In the genomic region with DNA sequence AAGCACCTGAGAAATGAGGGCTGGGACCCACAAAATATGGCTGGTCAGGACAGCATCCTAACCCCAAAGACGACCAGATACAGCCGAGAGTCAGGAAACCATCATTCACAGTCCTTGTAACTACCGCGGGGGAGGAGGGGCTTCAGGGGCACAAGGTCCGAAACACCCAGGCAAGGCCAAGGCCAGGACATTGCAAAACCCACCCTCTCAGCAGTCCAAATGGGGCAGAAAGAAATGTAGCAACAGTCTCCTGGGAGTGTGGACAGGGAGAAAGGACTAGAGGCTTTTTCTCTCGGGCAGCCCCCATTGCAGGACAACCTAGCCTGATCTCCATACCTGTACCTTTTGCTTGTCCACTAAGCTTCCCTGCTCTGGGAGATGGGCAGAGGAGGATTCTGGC, we compare ENCODE assay signal across 8 mouse cellular contexts. TPM values are rescaled to one million over a fixed set of nuclear protein-coding genes. Genes with fewer than 3 reads are reported as not detected.
A peak's percentile ranks its signal among the peaks of the same experiment; 100 is the strongest.
DNase-seq lines count a peak whose midpoint lies in the region; ATAC-seq and TF ChIP-seq lines count a peak whose summit lies in the region.

No protein-coding gene starts in this region.

- H3K27ac ChIP-seq in kidney, adult 2 months (ENCODE audit: insufficient read depth, low read depth, low read length) = peak overlapping the region; percentile 79
- no peak overlapping the region for H3K27ac ChIP-seq in hindbrain, embryonic 12.5 days
- H3K27ac ChIP-seq in midbrain, embryonic 11.5 days (ENCODE audit: low read depth, low read length) = no peak overlapping the region

- H3K9me3 ChIP-seq in hindbrain, embryonic 12.5 days (replicated peaks) = no peaks in the 10 kb centered on the region
- no peaks in the 10 kb centered on the region for H3K9me3 ChIP-seq in midbrain, embryonic 11.5 days (ENCODE audit: control insufficient read depth, low read length)

- H3K9ac ChIP-seq in hindbrain, embryonic 12.5 days = peak overlapping the region; percentile 66
- H3K9ac ChIP-seq in midbrain, embryonic 11.5 days (ENCODE audit: low read length) = no peak overlapping the region; the same call in 1 of the 2 replicates

- H3K27me3 ChIP-seq in kidney, adult 2 months (replicated peaks; ENCODE audit: control insufficient read depth, insufficient read depth, low read length) = no peaks in the 10 kb centered on the region
- peaks cover 49% of the 10 kb centered on the region for H3K27me3 ChIP-seq in hindbrain, embryonic 12.5 days
- H3K27me3 ChIP-seq in midbrain, embryonic 11.5 days (ENCODE audit: control insufficient read depth, insufficient read depth, low read length) = peaks cover 26% of the 10 kb centered on the region

- H3K36me3 ChIP-seq in kidney, adult 2 months (ENCODE audit: control insufficient read depth, insufficient read depth, low read length) = no peaks in the 10 kb centered on the region
- no peaks in the 10 kb centered on the region for H3K36me3 ChIP-seq in hindbrain, embryonic 12.5 days
- H3K36me3 ChIP-seq in midbrain, embryonic 11.5 days (ENCODE audit: control insufficient read depth, insufficient read depth, low read length) = no peaks in the 10 kb centered on the region

- no peak for DNase-seq in kidney, adult 2 months
- DNase-seq in kidney, postnatal 36 days = no peak
- DNase-seq in adrenal gland, adult 8-10 months = peak; percentile 86
- DNase-seq in midbrain, embryonic 11.5 days (ENCODE audit: low spot score, missing footprints) = no peak
- no peak for DNase-seq in left cerebral cortex, postnatal 36 days (ENCODE audit: low spot score in 2 of 2)
- no peak for DNase-seq in urinary bladder, adult 18-20 months (ENCODE audit: low spot score in 2 of 2)
- DNase-seq in thymus, postnatal 14 days = no peak

- 11% methylated on average over 6 of the region's 6 CpGs for WGBS in kidney, adult 2 months
- WGBS in hindbrain, embryonic 12.5 days = 16% methylated on average over 6 of the region's 6 CpGs
- 23% methylated on average over 6 of the region's 6 CpGs for WGBS in midbrain, embryonic 11.5 days

- peaks cover 15% of the 10 kb centered on the region for H3K4me1 ChIP-seq in kidney, adult 2 months (ENCODE audit: control insufficient read depth, insufficient read depth, low read length)
- H3K4me1 ChIP-seq in hindbrain, embryonic 12.5 days = peaks cover 25% of the 10 kb centered on the region
- peaks cover 9% of the 10 kb centered on the region for H3K4me1 ChIP-seq in midbrain, embryonic 11.5 days (ENCODE audit: control insufficient read depth, insufficient read depth, low read length)

- no peak for TF ChIP-seq POLR2A in kidney, adult 2 months (IDR thresholded peaks at IDR 0.05; ENCODE audit: low read depth, low read length)

- intact Hi-C loops in left cerebral cortex, postnatal 36 days (cut with DNase I) = no loop called here

- peak overlapping the region; percentile 92 for H3K4me3 ChIP-seq in kidney, adult 2 months (ENCODE audit: insufficient read depth, low read depth, low read length)
- H3K4me3 ChIP-seq in hindbrain, embryonic 12.5 days = peak overlapping the region; percentile 55
- H3K4me3 ChIP-seq in midbrain, embryonic 11.5 days (ENCODE audit: low read depth, low read length) = peak overlapping the region; percentile 49; the same call in 1 of the 2 replicates

- TF ChIP-seq CTCF in kidney, adult 2 months (conservative IDR thresholded peaks at IDR 0.05; ENCODE audit: insufficient read depth, insufficient read length, low read depth, low read length) = no peak

- peak overlapping the region; percentile 79 for H3K4me2 ChIP-seq in hindbrain, embryonic 12.5 days (replicated peaks)
- H3K4me2 ChIP-seq in midbrain, embryonic 11.5 days = peak overlapping the region; percentile 73

- ATAC-seq in hindbrain, embryonic 12.5 days (ENCODE audit: low FRiP score) = no peak
- ATAC-seq in midbrain, embryonic 11.5 days (ENCODE audit: low FRiP score) = peak; percentile 8; the same call in 1 of the 2 replicates

RNA-seq across cellular contexts. Expression of a gene that starts 1.1 kb away (rescaled TPM):
- 165 and 192 TPM in 2 replicates for polyA plus RNA-seq in kidney, adult 2 months (2012; rRNA removed)
- total RNA-seq in adrenal gland, adult 8-10 months (2022) = 100 to 1,000 TPM in 3 of 4 experiments, 10 to 100 TPM in 1; 86.0 to 354 (median 247) TPM
- 11.7 and 13.1 TPM in 2 replicates for polyA plus RNA-seq in hindbrain, embryonic 12.5 days (2016; fragmentation: Nextera tagmentation; extraction: Ambion mirVana)
- polyA plus RNA-seq in midbrain, embryonic 11.5 days (2014; fragmentation: Nextera tagmentation; extraction: Ambion mirVana) = 8.2 TPM in 2 replicates
- 1 to 10 TPM; 1.5 to 1.6 TPM for total RNA-seq in left cerebral cortex, postnatal 36 days (2021)

RNA-seq across cellular contexts. Expression of a gene that starts 16.7 kb away (rescaled TPM):
- polyA plus RNA-seq in kidney, adult 2 months (2012; rRNA removed) = not detected in 2 replicates
- total RNA-seq in adrenal gland, adult 8-10 months (2022) = not detected
- not detected in 2 replicates for polyA plus RNA-seq in hindbrain, embryonic 12.5 days (2016; fragmentation: Nextera tagmentation; extraction: Ambion mirVana)
- polyA plus RNA-seq in midbrain, embryonic 11.5 days (2014; fragmentation: Nextera tagmentation; extraction: Ambion mirVana) = not detected in 2 replicates
- total RNA-seq in left cerebral cortex, postnatal 36 days (2021) = not detected

RNA-seq across cellular contexts. Expression of a gene that starts 23.3 kb away (rescaled TPM):
- 297 and 304 TPM in 2 replicates for polyA plus RNA-seq in kidney, adult 2 months (2012; rRNA removed)
- total RNA-seq in adrenal gland, adult 8-10 months (2022) = 100 to 1,000 TPM; 105 to 245 (median 172) TPM
- polyA plus RNA-seq in hindbrain, embryonic 12.5 days (2016; fragmentation: Nextera tagmentation; extraction: Ambion mirVana) = 61.4 and 72.1 TPM in 2 replicates
- 52.6 and 58.3 TPM in 2 replicates for polyA plus RNA-seq in midbrain, embryonic 11.5 days (2014; fragmentation: Nextera tagmentation; extraction: Ambion mirVana)
- total RNA-seq in left cerebral cortex, postnatal 36 days (2021) = 10 to 100 TPM; 61.6 to 85.2 TPM

RNA-seq across cellular contexts. Expression of a gene that starts 25.1 kb away (rescaled TPM):
- polyA plus RNA-seq in kidney, adult 2 months (2012; rRNA removed) = 12.2 and 14.5 TPM in 2 replicates
- 10 to 100 TPM in 2 of 4 experiments, 1 to 10 TPM in 2; 9.1 to 11.9 (median 10.4) TPM for total RNA-seq in adrenal gland, adult 8-10 months (2022)
- 70.1 and 73.7 TPM in 2 replicates for polyA plus RNA-seq in hindbrain, embryonic 12.5 days (2016; fragmentation: Nextera tagmentation; extraction: Ambion mirVana)
- polyA plus RNA-seq in midbrain, embryonic 11.5 days (2014; fragmentation: Nextera tagmentation; extraction: Ambion mirVana) = 42.9 and 47.4 TPM in 2 replicates
- 10 to 100 TPM; 69.1 to 81.4 TPM for total RNA-seq in left cerebral cortex, postnatal 36 days (2021)

Comparison
In these comparisons a context has a peak if more than half of its experiments do, and no peak if none do; other contexts are left out.
1. RNA of a gene that starts 1.1 kb away (polyA plus RNA-seq): 165 to 192 TPM in kidney, adult 2 months; 11.7 to 13.1 TPM in hindbrain, embryonic 12.5 days and 8.2 TPM in midbrain, embryonic 11.5 days; every median in the first group is over 10 times any median in the second.
2. Peak in every context shown above with its lines, with median percentiles within 50 percentile points of each other: H3K4me3 ChIP-seq.